Mouse (Mus musculus): ENCODE results near the gene Krtap9-1.
"Not testable (repeated sequence)": the region's sequence is repeated elsewhere in the genome, so short reads cannot be mapped to it uniquely, and the experiment has no call there.

Krtap9-1 gene

GRCm38 (mm10) chr11:99873089-99873488, at the start of gene Krtap9-1:
Gene Krtap9-1 (plus strand): TSS chr11:99873389.
- DNase-seq (ENCODE audit: low spot score in 2 of 2), result not testable (repeated sequence)

- DNase-seq (ENCODE audit: low spot score in 2 of 2), result no peak
These were observed 35.2 kb upstream of the Krtap9-1 start, which contains the start of gene 2300003K06Rik for GRCm38 (mm10) chr11:99837966-99838365. Gene 2300003K06Rik (minus strand): TSS chr11:99838066.

GRCm38 (mm10) chr11:99842185-99842584, 31.0 kb upstream of the Krtap9-1 start:
- no peak for DNase-seq (ENCODE audit: low spot score in 2 of 2)

GRCm38 (mm10) chr11:99846746-99847145, 26.4 kb upstream of the Krtap9-1 start:
- DNase-seq (ENCODE audit: low spot score in 2 of 2), result no peak

- no peak for DNase-seq (ENCODE audit: low spot score in 2 of 2)
These were observed 21.7 kb upstream of the Krtap9-1 start, which contains the start of gene Krtap4-16 for GRCm38 (mm10) chr11:99851508-99851907. Gene Krtap4-16 (minus strand): TSS chr11:99851608.

GRCm38 (mm10) chr11:99854121-99854520, 19.1 kb upstream of the Krtap9-1 start:
- no peak for DNase-seq (ENCODE audit: low spot score in 2 of 2)

GRCm38 (mm10) chr11:99857617-99858016, 15.6 kb upstream of the Krtap9-1 start, which contains the start of gene Gm11568:
Gene Gm11568 (plus strand): TSS chr11:99857917.
- no peak for DNase-seq (ENCODE audit: low spot score in 2 of 2)

- no peak for DNase-seq (ENCODE audit: low spot score in 2 of 2)
These were observed 14.4 kb upstream of the Krtap9-1 start for GRCm38 (mm10) chr11:99858761-99859160.

- not testable (repeated sequence) for DNase-seq (ENCODE audit: low spot score in 2 of 2)
These were observed 9.0 kb upstream of the Krtap9-1 start, which contains the start of gene Gm11559 for GRCm38 (mm10) chr11:99864176-99864575. Gene Gm11559 (plus strand): TSS chr11:99864476.

- DNase-seq (ENCODE audit: low spot score in 2 of 2), result not testable (repeated sequence)
These were observed 5.7 kb downstream of the Krtap9-1 start, which contains the start of gene Gm11567 for GRCm38 (mm10) chr11:99878887-99879286. Gene Gm11567 (plus strand): TSS chr11:99879187.

- DNase-seq (ENCODE audit: low spot score in 2 of 2), result no peak
These were observed 34.4 kb downstream of the Krtap9-1 start, which contains the start of gene Krtap31-1 for GRCm38 (mm10) chr11:99907620-99908019. Gene Krtap31-1 (plus strand): TSS chr11:99907920.

- no peak for DNase-seq (ENCODE audit: low spot score in 2 of 2)
These were observed 41.3 kb downstream of the Krtap9-1 start, which contains the start of gene Gm11565 for GRCm38 (mm10) chr11:99914451-99914850. Gene Gm11565 (plus strand): TSS chr11:99914751.
